Mouse (Mus musculus) brain, embryonic 14.5 days (tissue): ENCODE data around the gene Man2b1. TPM values are rescaled to one million over a fixed set of nuclear protein-coding genes. Genes with fewer than 3 reads are reported as not detected.
"Not testable (repeated sequence)": the region's sequence is repeated elsewhere in the genome, so short reads cannot be mapped to it uniquely, and the experiment has no call there.

ENCODE experiments used
- DNase-seq: peaks from one replicate; pipeline ENCODE4 v3.0.0-alpha.2; 2011; ENCODE audit warnings: low read depth
- CTCF ChIP-seq: fragments of 200-500 bp; IDR thresholded peaks from 2 replicates; pipeline ENCODE4 v1.5.1; 2012; ENCODE audit warnings: inconsistent platforms, mild to moderate bottlenecking, moderate library complexity, borderline replicate concordance; ENCODE audit not compliant: insufficient read depth, insufficient read length; ENCODE audit errors: extremely low read depth
- POLR2A ChIP-seq: fragments of 200-500 bp; IDR thresholded peaks from 2 replicates; pipeline ENCODE4 v1.6.1; 2012; ENCODE audit warnings: mild to moderate bottlenecking, inconsistent platforms, borderline replicate concordance; ENCODE audit not compliant: poor library complexity, insufficient read depth, insufficient read length, severe bottlenecking; ENCODE audit errors: extremely low read depth
- polyA plus RNA-seq: library from polyadenylated mRNA; depleted of rRNA; stranded (reverse); fragments of >200 nt; gene quantifications from 2 replicates; pipeline ENCODE4 v1.2.3, GENCODE M21; 2012; rRNA removed

Man2b1 gene
- polyA plus RNA-seq, 1 experiment, result 23.9 TPM

DNA sequence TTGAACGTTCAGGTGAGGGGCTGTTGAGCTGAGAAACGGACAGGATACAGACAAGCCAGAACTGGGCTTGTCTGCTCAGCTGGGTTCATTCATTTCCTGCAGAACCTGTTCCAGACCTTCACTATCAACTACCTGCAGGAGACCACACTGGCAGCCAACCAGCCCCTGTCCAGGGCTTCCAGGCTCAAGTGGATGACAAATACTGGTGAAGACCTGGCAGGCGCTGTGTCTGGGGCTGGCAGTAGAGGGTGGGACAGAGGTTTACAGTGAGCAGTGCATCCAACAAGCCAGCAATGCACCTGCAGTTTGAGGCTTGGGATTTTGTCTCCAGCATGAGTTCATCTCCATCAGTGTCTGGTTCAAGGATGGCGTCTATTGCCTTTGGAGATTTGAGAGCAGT lies 13.8 kb downstream of the Man2b1 start:
- TF ChIP-seq POLR2A, result no peak
- TF ChIP-seq CTCF, result no peak
- DNase-seq, result no peak

DNA sequence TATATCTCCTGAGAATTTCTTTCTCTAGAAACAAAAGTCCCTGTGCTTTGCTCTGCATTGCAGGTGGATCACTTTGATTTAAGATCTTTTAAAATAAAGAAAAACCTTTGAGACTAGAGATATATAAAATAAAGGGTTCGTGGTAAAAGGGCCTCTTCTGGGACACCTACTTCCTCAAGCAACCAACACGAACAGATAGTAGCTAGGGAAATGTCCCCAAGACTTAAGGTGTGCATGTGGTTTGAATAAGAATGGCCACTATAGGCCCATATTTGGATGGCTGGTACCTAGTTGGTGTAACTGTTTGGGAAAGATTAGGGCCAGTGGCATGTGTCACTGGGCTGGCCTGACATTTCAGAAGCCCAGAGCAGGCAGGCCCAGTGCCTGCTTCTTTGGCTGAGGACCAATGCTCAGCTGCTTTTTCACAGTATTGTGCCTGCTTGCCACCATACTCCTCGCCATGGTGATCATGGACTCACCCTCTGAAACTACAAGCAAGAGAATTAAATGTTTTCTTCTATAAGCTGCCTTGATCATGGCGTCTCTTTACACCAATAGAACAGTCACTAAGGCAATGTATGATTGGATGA lies 17.1 kb downstream of the Man2b1 start:
- DNase-seq, result no peak
- TF ChIP-seq POLR2A (no peak), CTCF (no peak)

DNA sequence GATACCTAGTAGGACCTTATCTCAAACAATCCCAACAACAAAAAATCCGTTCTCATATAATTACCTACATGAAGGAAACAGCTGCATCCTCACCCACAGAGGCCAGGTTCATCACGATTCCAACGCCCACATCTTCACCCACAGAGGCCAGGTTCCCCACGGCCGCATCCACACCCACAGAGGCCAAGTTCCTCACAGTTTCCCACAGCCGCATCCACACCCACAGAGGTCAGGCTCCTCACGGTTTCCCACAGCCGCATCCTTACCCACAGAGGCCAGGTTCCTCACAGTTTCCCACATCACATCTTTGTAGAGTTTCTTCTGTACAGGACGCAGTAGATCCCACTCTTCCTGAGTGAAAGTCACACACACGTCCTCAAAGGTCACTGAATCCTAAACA lies 30.2 kb downstream of the Man2b1 start:
- no peak for DNase-seq
- TF ChIP-seq POLR2A (no peak), CTCF (no peak)

DNA sequence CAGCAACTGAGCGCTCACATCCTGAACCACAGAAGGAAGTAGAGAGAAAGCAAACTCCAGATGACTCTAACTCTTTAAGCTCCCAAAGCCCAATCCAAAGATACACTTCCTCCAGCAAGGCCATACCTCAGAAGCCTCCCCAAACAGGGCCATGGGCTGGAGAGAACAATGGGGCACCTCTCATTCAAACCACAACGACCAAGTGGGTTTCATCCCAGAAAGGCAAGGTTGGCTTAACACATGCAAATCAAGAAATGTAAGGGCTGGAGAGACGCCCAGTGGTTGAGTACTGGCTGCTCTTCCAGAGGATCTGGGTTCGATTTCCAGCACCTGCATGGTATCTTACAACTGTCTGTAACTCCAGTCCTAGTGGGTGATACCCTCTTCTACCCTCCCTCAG lies 32.4 kb downstream of the Man2b1 start:
- TF ChIP-seq CTCF, result no peak
- no peak for TF ChIP-seq POLR2A
- no peak for DNase-seq

DNA sequence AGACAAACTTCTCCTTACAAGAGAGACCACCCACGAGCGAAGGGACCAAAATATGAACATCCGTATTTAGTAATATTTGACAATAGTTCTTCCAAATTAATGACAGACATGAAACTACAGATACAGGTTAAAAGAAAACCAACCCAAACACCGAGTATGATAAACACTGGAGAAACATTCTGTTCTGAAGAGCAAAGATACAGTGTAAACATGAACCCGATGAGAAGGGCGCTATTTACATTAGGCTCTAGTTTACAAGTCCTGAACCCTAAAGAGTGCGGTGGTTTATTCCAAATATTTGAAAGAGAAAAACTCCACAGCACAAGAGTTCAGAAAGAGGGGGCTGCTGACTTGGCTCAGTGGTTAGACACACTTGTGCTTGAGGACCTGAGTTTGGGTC lies 33.9 kb downstream of the Man2b1 start:
- TF ChIP-seq CTCF (no peak), POLR2A (no peak)
- no peak for DNase-seq

DNA sequence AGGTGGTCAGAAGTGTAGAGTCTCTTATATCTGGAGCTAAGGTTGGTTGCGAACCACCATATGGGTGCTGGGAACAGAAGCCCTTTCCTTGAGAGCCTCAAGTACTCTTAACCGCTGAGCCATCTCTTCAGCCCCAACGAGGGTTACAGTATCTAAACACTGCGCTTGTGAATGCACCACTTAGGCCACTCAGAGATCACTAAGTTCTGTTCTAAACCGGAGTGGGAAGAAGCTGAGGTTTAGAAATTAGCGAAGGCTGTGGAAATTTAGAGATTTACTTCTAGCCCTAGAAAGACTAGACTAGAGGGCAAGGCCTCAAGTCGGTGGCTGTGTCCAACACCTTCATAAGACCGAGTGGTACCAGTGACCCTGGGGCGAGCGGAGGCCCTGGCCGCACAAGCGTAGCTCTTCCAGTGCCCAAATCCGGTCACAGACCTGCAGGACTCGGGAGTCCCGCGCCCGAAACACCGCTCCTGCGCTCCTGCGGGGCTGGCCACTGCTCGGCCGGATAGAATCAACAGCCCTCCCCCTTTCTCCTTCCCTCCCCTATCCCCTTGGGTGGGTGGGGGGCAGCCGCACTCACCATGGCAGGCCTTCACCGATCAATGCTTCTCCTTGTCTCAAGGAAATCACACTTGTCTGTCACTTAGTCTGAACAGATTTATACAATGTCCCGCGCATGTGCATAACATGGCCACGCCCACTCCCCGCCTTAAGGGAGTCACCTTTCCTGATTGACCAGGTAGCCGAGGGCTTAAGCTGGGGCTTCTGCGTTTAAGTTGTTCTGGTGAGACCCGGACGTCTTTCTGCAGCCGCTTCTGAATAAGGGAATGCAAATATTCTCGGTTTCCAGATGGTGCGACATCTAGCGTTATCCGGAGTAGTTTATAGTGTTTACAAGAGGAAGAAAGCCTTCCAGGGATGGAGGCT lies 36.2 kb downstream of the Man2b1 start:
- TF ChIP-seq CTCF (peak; percentile 48; the same call in 1 of the 2 replicates), POLR2A (no peak)
- peak; percentile 94 for DNase-seq

DNA sequence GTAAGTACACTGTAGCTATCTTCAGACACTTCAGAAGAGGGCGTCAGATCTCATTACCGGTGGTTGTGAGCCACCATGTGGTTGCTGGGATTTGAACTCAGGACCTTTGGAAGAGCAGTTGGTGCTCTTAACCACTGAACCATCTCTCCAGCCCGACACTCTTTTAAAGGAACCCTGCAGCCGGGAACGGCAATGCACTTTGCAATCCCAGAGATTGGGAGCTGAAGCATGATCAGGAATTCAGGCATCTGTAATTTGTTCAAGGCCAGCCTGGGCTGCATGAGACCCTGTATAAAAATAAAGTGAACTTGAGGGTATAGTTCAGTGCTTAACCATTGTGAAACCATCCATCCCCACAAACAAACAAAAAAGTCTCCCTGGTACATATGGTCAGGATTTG lies 37.2 kb downstream of the Man2b1 start:
- DNase-seq, result not testable (repeated sequence)

DNA sequence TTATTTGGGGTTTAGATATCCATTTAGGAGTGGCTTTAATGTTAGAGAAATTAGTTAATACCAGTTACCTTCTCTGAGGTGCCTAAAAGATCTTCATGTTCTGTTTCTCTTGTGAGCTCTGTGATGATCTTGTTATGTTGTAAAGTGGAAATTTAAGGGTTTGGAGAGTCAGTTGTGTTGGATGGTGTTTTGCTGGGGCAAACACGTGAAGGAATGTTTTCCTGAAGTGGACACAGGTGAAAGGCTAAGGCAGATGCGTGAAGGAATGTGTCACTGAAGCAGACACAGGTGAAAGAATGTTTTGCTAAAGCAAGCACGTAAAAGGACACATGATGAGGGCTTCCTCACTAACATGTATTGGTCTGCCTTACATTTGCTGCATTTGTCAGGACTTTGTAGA lies 39.9 kb downstream of the Man2b1 start, which contains the start of gene Zfp791:
Zfp791 (minus strand) TSS at position 101 of the 400 bp plus-strand sequence.
- TF ChIP-seq CTCF (no peak), POLR2A (no peak)
- no peak for DNase-seq

DNA sequence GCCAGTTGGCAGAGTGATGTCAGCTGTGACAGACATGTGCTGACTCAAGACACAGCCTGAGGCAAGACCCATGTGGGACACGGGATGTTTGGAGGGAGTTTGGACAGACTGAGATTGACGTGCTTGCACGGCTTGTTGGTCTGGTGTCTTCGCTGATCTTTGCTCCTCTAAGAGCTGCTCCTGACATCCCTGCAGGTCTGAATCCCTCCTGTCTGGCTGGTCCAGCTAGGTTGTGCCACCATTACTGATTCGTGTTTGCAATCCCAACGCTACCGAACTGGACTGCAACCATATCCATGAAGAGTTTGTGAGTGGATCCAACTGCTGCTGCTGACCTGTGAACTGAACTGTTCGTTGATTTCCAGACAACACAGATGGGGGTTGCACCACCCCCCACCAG lies 40.6 kb downstream of the Man2b1 start:
- no peak for DNase-seq
- no peak for TF ChIP-seq CTCF

DNA sequence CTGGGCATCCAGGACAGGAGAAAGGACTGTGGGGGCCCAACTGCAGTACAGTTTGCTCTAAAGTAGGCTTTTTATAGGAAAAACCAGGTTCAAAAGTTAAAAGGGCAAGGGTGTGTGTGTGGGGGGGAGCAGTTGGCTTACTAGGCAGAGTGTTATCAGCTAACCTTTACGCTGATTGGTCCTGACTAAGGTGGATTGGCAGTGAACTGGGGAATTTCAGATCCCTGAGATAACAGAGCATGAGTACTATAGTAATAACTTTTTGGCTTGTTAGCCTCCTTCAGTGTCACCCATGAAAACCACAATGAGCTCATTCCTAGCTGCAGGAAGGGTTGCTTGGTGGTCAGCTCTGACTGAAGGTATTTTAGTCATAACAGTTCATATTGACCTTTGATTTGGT lies 49.3 kb downstream of the Man2b1 start:
- TF ChIP-seq POLR2A (no peak), CTCF (no peak)
- no peak for DNase-seq

DNA sequence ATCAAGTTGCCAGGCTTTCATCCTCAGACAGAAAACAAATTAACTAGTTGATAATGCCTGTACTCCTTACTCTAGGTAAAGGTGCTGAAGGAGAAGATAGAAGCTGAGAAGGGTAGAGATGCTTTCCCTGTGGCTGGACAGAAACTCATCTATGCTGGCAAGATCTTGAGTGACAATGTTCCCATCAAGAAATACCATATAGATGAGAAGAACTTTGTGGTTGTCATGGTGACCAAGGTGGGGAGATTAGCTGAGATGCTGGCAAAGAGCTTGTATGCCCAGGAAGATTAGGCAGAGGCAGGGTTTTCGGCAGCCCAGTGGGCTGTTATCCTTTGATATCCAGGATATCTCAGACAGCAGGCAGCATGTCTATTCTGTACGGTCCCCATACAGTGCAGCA lies 52.6 kb downstream of the Man2b1 start:
- DNase-seq, result not testable (repeated sequence)

DNA sequence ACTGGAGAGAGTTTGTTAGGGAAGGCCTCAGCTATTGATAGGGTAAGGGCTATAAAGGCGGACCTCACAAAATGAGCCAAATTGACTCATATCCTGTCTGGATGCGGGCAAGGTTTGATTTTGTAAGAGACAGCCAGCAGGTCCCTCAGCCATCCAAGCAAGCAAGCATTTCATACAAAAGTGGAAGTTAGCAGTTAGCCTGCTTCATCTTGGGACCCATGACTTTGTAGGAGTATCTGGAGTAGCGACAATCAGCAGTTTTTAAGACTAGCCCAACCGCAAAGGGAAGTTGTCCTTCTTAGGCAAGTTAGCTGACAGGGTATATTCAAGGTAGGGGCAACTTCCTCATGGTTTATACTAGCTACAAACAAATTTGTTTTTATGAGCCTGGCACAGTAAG lies 59.4 kb downstream of the Man2b1 start:
- TF ChIP-seq CTCF (no peak), POLR2A (no peak)
- no peak for DNase-seq

Other genes with a start within 250 kb of the Man2b1 start
- 63.7 and 66.0 TPM in 2 replicates for gene Rad23a, start 242.6 kb upstream of the Man2b1 start, polyA plus RNA-seq
- gene Calr, start 236.3 kb upstream of the Man2b1 start, polyA plus RNA-seq, result 374 and 466 TPM in 2 replicates
- gene Farsa, start 226.3 kb upstream of the Man2b1 start, polyA plus RNA-seq, result 109 and 153 TPM in 2 replicates
- 15.1 and 24.2 TPM in 2 replicates for gene Syce2, start 211.2 kb upstream of the Man2b1 start, polyA plus RNA-seq
- gene Gcdh, start 189.3 kb upstream of the Man2b1 start, polyA plus RNA-seq, result 41.9 and 55.4 TPM in 2 replicates
- gene Klf1, start 181.3 kb upstream of the Man2b1 start, polyA plus RNA-seq, result 0.66 and 0.77 TPM in 2 replicates
- gene Dnase2a, start 174.7 kb upstream of the Man2b1 start, polyA plus RNA-seq, result 5.1 and 6.8 TPM in 2 replicates
- 133 and 166 TPM in 2 replicates for gene Mast1, start 145.9 kb upstream of the Man2b1 start, polyA plus RNA-seq
- 7.2 and 7.6 TPM in 2 replicates for gene Rtbdn, start 136.3 kb upstream of the Man2b1 start, polyA plus RNA-seq
- gene Gm49661, start 113.8 kb upstream of the Man2b1 start, polyA plus RNA-seq, result not detected in 2 replicates
- gene Prdx2, start 113.7 kb upstream of the Man2b1 start, polyA plus RNA-seq, result 756 and 915 TPM in 2 replicates
- gene Rnaseh2a, start 113.5 kb upstream of the Man2b1 start, polyA plus RNA-seq, result 41.8 and 51.3 TPM in 2 replicates
- 6.7 and 7.1 TPM in 2 replicates for gene Junb, start 104.6 kb upstream of the Man2b1 start, polyA plus RNA-seq
- 21.2 and 27.2 TPM in 2 replicates for gene Hook2, start 92.7 kb upstream of the Man2b1 start, polyA plus RNA-seq
- 0.05 and 0.06 TPM in 2 replicates for gene Best2, start 68.7 kb upstream of the Man2b1 start, polyA plus RNA-seq
- gene Asna1, start 58.0 kb upstream of the Man2b1 start, polyA plus RNA-seq, result 224 and 279 TPM in 2 replicates
- 191 and 216 TPM in 2 replicates for gene Trir, start 56.4 kb upstream of the Man2b1 start, polyA plus RNA-seq
- 129 and 140 TPM in 2 replicates for gene Tnpo2, start 46.4 kb upstream of the Man2b1 start, polyA plus RNA-seq
- 102 and 128 TPM in 2 replicates for gene Fbxw9, start 23.2 kb upstream of the Man2b1 start, polyA plus RNA-seq
- 0.64 TPM in 1 of 2 replicates, not detected in the other for gene Gm5741, start 15.3 kb upstream of the Man2b1 start, polyA plus RNA-seq
- 74.8 and 77.0 TPM in 2 replicates for gene Dhps, start 11.5 kb upstream of the Man2b1 start, polyA plus RNA-seq
- gene Wdr83os, start 2.5 kb upstream of the Man2b1 start, polyA plus RNA-seq, result 124 and 140 TPM in 2 replicates
- 64.9 and 86.6 TPM in 2 replicates for gene Wdr83, start 2.0 kb upstream of the Man2b1 start, polyA plus RNA-seq
- gene Zfp791, start 39.8 kb downstream of the Man2b1 start, polyA plus RNA-seq, result 2.3 and 2.8 TPM in 2 replicates
- not detected in 2 replicates for gene Cks1brt, start 68.7 kb downstream of the Man2b1 start, polyA plus RNA-seq
- not detected in 2 replicates for gene Olfr371, start 142.7 kb downstream of the Man2b1 start, polyA plus RNA-seq
- gene Orc6, start 216.4 kb downstream of the Man2b1 start, polyA plus RNA-seq, result 64.2 and 82.1 TPM in 2 replicates
- gene Vps35, start 216.5 kb downstream of the Man2b1 start, polyA plus RNA-seq, result 78.9 and 81.3 TPM in 2 replicates